Mouse (Mus musculus) midbrain, embryonic 12.5 days (tissue): ENCODE data around the gene Myom1. TPM values are rescaled to one million over a fixed set of nuclear protein-coding genes. Genes with fewer than 3 reads are reported as not detected.
A peak's percentile ranks its signal among the peaks of the same experiment; 100 is the strongest.

Experiments
- ATAC-seq: fragments of 200-750 bp; cut with Nextera tagmentation; 2 replicates; pipeline ENCODE4 v1.8.0; 2017; ENCODE audit warnings: low read depth, moderate TSS enrichment, moderate library complexity; ENCODE audit not compliant: low FRiP score
- H3K27ac ChIP-seq: fragments of 300-500 bp; sonication (generic); replicated peaks from 2 replicates; pipeline ENCODE4 v1.5.1; 2016; ENCODE audit warnings: mild to moderate bottlenecking
- H3K27me3 ChIP-seq: fragments of 300-500 bp; sonication (generic); 2 replicates; pipeline ENCODE4 v1.6.1; 2016; ENCODE audit warnings: mild to moderate bottlenecking
- H3K36me3 ChIP-seq: fragments of 300-500 bp; sonication (generic); 2 replicates; pipeline ENCODE4 v1.6.1; 2016
- H3K4me1 ChIP-seq: fragments of 300-500 bp; sonication (generic); 2 replicates; pipeline ENCODE4 v1.6.1; 2016
- H3K4me2 ChIP-seq: fragments of 300-500 bp; sonication (generic); replicated peaks from 2 replicates; pipeline ENCODE4 v1.6.1; 2016; ENCODE audit warnings: mild to moderate bottlenecking, moderate library complexity
- H3K4me3 ChIP-seq: fragments of 300-500 bp; sonication (generic); 2 replicates; pipeline ENCODE4 v1.5.1; 2016; ENCODE audit warnings: mild to moderate bottlenecking
- H3K9ac ChIP-seq: fragments of 300-500 bp; sonication (generic); replicated peaks from 2 replicates; pipeline ENCODE4 v1.6.1; 2016; ENCODE audit warnings: mild to moderate bottlenecking, moderate library complexity
- H3K9me3 ChIP-seq: fragments of 300-500 bp; sonication (generic); 2 replicates; pipeline ENCODE4 v1.6.1; 2016; ENCODE audit warnings: mild to moderate bottlenecking
- whole genome bisulfite sequencing: fragments of 180-500 bp; shearing (Covaris S2); methylation state at CpG from one replicate; pipeline ENCODE4 v1.1.7; 2016; 5-methylcytosine and 5-hydroxymethylcytosine counted together
- polyA plus RNA-seq: library from polyadenylated mRNA; unstranded; fragments of >200 nt; fragmentation: Nextera tagmentation; extraction: Ambion mirVana; gene quantifications from 2 replicates; pipeline ENCODE4 v1.2.1, GENCODE M21; 2016

Gene Myom1
- polyA plus RNA-seq, 1 experiment from 2014 or later, result 2.5 TPM

GRCm38 (mm10) chr17:71120626-71121025 is 118.2 kb downstream of the Myom1 start:
- ATAC-seq, result no peak

DNA sequence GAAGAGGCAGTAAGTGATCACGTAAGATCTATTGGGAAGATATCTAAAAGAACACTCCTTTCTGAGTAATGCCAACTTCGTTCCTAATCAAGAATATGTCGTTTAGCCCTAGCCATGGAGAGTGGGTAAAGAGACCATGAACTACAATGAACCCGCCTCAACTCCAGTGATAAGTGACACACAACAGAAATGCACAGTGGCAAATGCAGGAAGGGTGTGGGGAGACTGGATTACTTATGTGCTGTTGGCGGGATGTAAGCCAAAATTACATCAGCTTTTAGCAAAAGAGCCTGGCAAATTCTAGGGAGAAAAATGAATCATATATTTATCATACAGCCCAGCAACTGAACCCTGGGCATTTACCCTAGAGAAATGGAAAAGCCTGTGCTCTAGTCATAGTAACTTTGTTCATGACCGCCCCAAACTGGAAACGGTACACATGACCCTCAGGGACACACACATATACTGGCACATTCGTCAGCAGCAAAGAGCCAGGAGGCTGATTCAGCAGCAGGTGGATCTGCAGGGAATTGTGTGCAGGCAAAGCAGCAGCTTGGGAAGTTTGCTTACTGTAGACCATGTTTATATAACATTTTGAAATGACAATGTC is 121.7 kb downstream of the Myom1 start:
- no peak for ATAC-seq
- Histone ChIP-seq H3K9me3 (no peaks in the 10 kb centered on the region), H3K4me3 (no peak overlapping the region), H3K27ac (no peak overlapping the region), H3K4me1 (no peaks in the 10 kb centered on the region), H3K4me2 (no peak overlapping the region), H3K36me3 (no peaks in the 10 kb centered on the region), H3K27me3 (no peaks in the 10 kb centered on the region), H3K9ac (no peak overlapping the region)
- 92% methylated on average over 8 of the region's 8 CpGs for WGBS

More at GRCm38 (mm10) chr17:71120626-71121025, 118.2 kb downstream of the Myom1 start:
- Histone ChIP-seq H3K4me3 (no peak overlapping the region), H3K4me2 (no peak overlapping the region), H3K4me1 (no peaks in the 10 kb centered on the region), H3K36me3 (no peaks in the 10 kb centered on the region), H3K27ac (no peak overlapping the region), H3K9ac (no peak overlapping the region), H3K9me3 (no peaks in the 10 kb centered on the region), H3K27me3 (no peaks in the 10 kb centered on the region)
- WGBS, result 68% methylated on average over 5 of the region's 6 CpGs

DNA sequence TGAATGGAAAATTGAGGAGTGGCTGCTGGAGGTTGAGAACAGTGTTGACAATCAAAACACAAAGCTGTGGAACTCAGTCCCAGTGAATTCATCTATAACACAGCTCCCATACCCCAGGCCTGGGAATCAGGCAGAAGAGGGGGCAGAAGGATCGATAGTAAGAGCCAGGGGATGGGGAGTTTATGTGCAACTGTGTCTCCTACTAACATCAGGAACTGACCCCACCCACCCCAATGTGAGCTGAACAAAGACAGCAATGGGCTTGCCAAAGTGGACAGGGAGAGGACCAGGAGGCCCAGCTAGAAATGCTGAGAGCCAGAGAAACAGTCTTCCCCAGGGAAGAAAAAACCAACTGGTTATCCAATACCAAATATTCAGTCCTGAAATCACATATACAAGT is 122.2 kb downstream of the Myom1 start:
- no peak overlapping the region for H3K4me2 ChIP-seq
- H3K27ac ChIP-seq, result no peak overlapping the region
- H3K4me1 ChIP-seq, result peaks cover under 1% of the 10 kb centered on the region; the same call in 1 of the 2 replicates
- no peak overlapping the region for H3K4me3 ChIP-seq
- no peaks in the 10 kb centered on the region for H3K9me3 ChIP-seq
- H3K27me3 ChIP-seq, result no peaks in the 10 kb centered on the region
- no peaks in the 10 kb centered on the region for H3K36me3 ChIP-seq
- no peak overlapping the region for H3K9ac ChIP-seq
- no peak for ATAC-seq
- WGBS, result 94% methylated on average over 1 of the region's 1 CpGs

DNA sequence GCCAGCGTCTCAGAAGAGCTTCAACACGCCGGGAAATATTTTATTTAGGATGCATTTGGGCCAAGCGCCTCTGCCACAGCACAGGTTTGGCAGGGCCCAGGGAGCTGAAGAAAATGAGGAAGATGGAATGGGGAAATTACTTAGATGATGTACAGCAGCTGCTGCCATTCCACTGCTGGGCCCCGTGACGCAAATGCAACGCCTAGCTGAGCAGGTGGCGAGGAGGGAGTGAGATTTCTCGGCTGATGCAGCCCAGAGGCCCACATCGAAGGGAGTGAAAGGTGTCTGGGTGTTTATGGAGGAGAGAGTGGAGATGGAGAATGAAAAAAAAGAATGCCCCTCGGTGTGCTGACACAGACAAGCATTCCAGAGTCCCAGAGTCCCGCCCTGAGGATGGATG is 123.1 kb downstream of the Myom1 start:
- H3K36me3 ChIP-seq, result no peaks in the 10 kb centered on the region
- no peak overlapping the region for H3K4me3 ChIP-seq
- no peak overlapping the region for H3K4me2 ChIP-seq
- no peak overlapping the region for H3K9ac ChIP-seq
- H3K9me3 ChIP-seq, result no peaks in the 10 kb centered on the region
- ATAC-seq, result no peak
- WGBS, result 83% methylated on average over 12 of the region's 12 CpGs
- peaks cover 3% of the 10 kb centered on the region; the same call in 1 of the 2 replicates for H3K4me1 ChIP-seq
- H3K27ac ChIP-seq, result no peak overlapping the region
- H3K27me3 ChIP-seq, result no peaks in the 10 kb centered on the region

GRCm38 (mm10) chr17:71126001-71126400 is 123.6 kb downstream of the Myom1 start:
- H3K9me3 ChIP-seq, result no peaks in the 10 kb centered on the region
- no peak overlapping the region for H3K4me3 ChIP-seq
- no peak overlapping the region for H3K4me2 ChIP-seq
- H3K36me3 ChIP-seq, result no peaks in the 10 kb centered on the region
- H3K27ac ChIP-seq, result no peak overlapping the region
- H3K27me3 ChIP-seq, result no peaks in the 10 kb centered on the region
- 86% methylated on average over 12 of the region's 12 CpGs for WGBS
- peaks cover 3% of the 10 kb centered on the region; the same call in 1 of the 2 replicates for H3K4me1 ChIP-seq
- H3K9ac ChIP-seq, result no peak overlapping the region
- ATAC-seq, result no peak

DNA sequence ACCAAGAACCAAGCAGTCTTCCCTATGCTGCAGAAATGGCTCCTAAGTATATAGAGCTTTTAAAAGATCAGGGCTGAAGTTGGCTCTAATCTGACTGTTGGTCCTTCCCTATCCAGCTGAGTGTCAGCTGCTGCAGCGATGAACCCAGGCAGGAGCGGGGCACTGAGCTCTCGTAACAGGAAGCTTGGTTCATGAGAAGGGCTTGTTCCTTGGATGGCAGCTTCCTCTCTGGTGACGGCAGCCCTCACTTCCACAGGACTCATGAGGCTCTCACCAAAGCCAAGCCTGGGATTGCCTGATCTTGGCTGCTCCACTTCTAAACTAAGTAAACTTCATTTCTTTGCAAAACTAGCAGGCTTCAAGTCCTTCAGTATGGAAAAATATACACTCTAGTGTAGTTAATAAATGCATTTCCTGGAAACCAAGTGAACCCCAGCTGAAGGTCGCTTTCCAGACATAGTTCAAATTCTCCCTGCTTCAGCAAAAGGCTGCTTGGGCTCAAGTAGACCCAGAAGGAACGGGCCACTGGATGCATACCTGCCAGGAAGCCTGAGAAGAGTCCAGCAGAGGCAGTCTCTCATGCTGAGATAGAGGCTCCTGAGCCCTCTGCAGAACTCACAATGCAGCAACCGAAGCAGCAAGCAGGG is 125.2 kb downstream of the Myom1 start:
- no peak for ATAC-seq
- Histone ChIP-seq H3K9ac (no peak overlapping the region), H3K27me3 (no peaks in the 10 kb centered on the region), H3K4me3 (no peak overlapping the region), H3K9me3 (no peaks in the 10 kb centered on the region), H3K4me1 (peaks cover 3% of the 10 kb centered on the region; the same call in 1 of the 2 replicates), H3K27ac (no peak overlapping the region), H3K4me2 (no peak overlapping the region), H3K36me3 (no peaks in the 10 kb centered on the region)
- 82% methylated on average over 7 of the region's 7 CpGs for WGBS

GRCm38 (mm10) chr17:71129489-71130261 is 127.2 kb downstream of the Myom1 start:
- 0 out of 2 replicates have a peak overlapping the region, but pooled peaks have one; percentile 10 for H3K27ac ChIP-seq
- peaks cover 3% of the 10 kb centered on the region; the same call in 1 of the 2 replicates for H3K4me1 ChIP-seq
- 68% methylated on average over 9 of the region's 9 CpGs for WGBS
- H3K9me3 ChIP-seq, result no peaks in the 10 kb centered on the region
- H3K9ac ChIP-seq, result no peak overlapping the region
- H3K4me2 ChIP-seq, result no peak overlapping the region
- no peak overlapping the region for H3K4me3 ChIP-seq
- ATAC-seq, result peak; percentile 44; the same call in 1 of the 2 replicates
- H3K36me3 ChIP-seq, result no peaks in the 10 kb centered on the region
- H3K27me3 ChIP-seq, result no peaks in the 10 kb centered on the region

DNA sequence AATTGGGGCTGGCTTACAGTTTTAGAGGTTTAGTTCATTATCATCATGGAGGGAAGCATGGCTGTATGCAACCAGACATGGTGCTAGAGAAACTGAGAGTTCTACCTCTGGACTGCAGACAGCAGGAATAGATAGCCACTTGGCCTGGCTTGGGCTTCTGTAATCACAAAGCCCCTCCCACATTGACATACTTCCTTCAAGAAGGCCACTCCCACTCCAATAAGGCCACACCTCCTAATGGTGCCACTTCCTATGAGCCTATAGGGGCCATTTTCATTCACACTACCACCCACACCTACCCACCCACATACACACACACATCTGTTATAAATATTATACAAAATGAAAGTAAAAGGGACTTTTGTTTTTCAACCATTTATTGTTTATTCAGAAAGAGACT is 129.8 kb downstream of the Myom1 start:
- ATAC-seq, result no peak
- Histone ChIP-seq H3K9me3 (no peaks in the 10 kb centered on the region), H3K27me3 (no peaks in the 10 kb centered on the region), H3K4me1 (peaks cover 3% of the 10 kb centered on the region; the same call in 1 of the 2 replicates), H3K36me3 (no peaks in the 10 kb centered on the region), H3K27ac (no peak overlapping the region), H3K4me3 (no peak overlapping the region), H3K4me2 (no peak overlapping the region), H3K9ac (no peak overlapping the region)

GRCm38 (mm10) chr17:71132856-71133439 is 130.5 kb downstream of the Myom1 start:
- Histone ChIP-seq H3K4me1 (peaks cover 3% of the 10 kb centered on the region; the same call in 1 of the 2 replicates), H3K4me3 (no peak overlapping the region), H3K4me2 (no peak overlapping the region), H3K9ac (no peak overlapping the region), H3K27ac (no peak overlapping the region), H3K9me3 (no peaks in the 10 kb centered on the region), H3K36me3 (no peaks in the 10 kb centered on the region), H3K27me3 (no peaks in the 10 kb centered on the region)
- WGBS, result 91% methylated on average over 11 of the region's 11 CpGs
- no peak for ATAC-seq

DNA sequence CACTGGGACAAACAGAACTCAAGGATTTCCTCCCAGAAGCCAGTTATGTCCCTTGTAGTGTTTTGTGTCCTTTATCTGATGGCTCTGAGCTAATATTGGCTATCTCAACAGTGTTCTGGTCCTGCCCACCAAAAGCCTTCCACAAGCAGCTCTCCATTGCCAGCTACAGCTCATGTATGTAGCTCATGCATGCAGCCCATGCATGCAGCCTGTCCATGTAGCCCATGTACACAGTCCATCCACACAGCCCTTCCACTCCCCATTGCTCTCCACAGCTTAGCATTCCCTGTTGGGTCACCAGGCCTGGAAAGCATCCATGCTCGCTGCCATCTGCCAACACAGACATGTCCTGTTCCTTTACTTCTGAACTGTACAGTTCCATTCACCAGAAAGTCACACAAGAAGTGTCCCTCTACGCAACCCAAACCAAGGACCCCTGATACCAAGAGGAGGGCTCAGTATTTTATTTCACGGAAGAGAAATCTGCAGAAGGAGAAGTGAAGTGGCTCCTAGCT is 132.1 kb downstream of the Myom1 start:
- Histone ChIP-seq H3K4me2 (no peak overlapping the region), H3K9ac (no peak overlapping the region), H3K4me1 (peaks cover 3% of the 10 kb centered on the region; the same call in 1 of the 2 replicates), H3K4me3 (no peak overlapping the region), H3K27me3 (no peaks in the 10 kb centered on the region), H3K27ac (no peak overlapping the region), H3K36me3 (no peaks in the 10 kb centered on the region), H3K9me3 (no peaks in the 10 kb centered on the region)
- no peak for ATAC-seq
- 93% methylated on average over 3 of the region's 3 CpGs for WGBS

- H3K4me1 ChIP-seq, result no peaks in the 10 kb centered on the region
- H3K36me3 ChIP-seq, result no peaks in the 10 kb centered on the region
- H3K27me3 ChIP-seq, result no peaks in the 10 kb centered on the region
- no peak overlapping the region for H3K4me3 ChIP-seq
- WGBS, result 77% methylated on average over 5 of the region's 5 CpGs
- no peaks in the 10 kb centered on the region for H3K9me3 ChIP-seq
- no peak overlapping the region for H3K4me2 ChIP-seq
- no peak overlapping the region for H3K9ac ChIP-seq
- no peak for ATAC-seq
- no peak overlapping the region for H3K27ac ChIP-seq
Measured at GRCm38 (mm10) chr17:71135108-71135507, 132.7 kb downstream of the Myom1 start.
